Mouse (Mus musculus): ENCODE results near the gene Ppp2ca. TPM values are rescaled to one million over a fixed set of nuclear protein-coding genes. Genes with fewer than 3 reads are reported as not detected.
A peak's percentile ranks its signal among the peaks of the same experiment; 100 is the strongest.

The Ppp2ca gene
- polyA plus RNA-seq, 1 experiment from 2014 or later, result 63.8 TPM

- Histone ChIP-seq H3K9me3 (ENCODE audit: control insufficient read depth, low read length) (no peaks in the 10 kb centered on the region), H3K27ac (replicated peaks) (no peak overlapping the region), H3K4me2 (replicated peaks; ENCODE audit: low read depth) (no peak overlapping the region), H3K9ac (ENCODE audit: low read length) (no peak overlapping the region), H3K27me3 (ENCODE audit: control insufficient read depth, insufficient read depth, low read length) (no peaks in the 10 kb centered on the region), H3K4me3 (ENCODE audit: low read depth, low read length) (no peak overlapping the region), H3K36me3 (ENCODE audit: control insufficient read depth, insufficient read depth, low read length) (no peaks in the 10 kb centered on the region), H3K4me1 (replicated peaks; ENCODE audit: control insufficient read depth, insufficient read depth) (no peaks in the 10 kb centered on the region)
- ATAC-seq (ENCODE audit: low FRiP score, low TSS enrichment) (no peak), DNase-seq (ENCODE audit: low spot score) (no peak)
- 95% methylated on average over 5 of the region's 5 CpGs for WGBS
- TF ChIP-seq CTCF (IDR thresholded peaks at IDR 0.05; ENCODE audit: low read depth) (no peak), EP300 (optimal IDR thresholded peaks at IDR 0.05) (no peak)
These were observed 36.1 kb upstream of the Ppp2ca start for GRCm38 (mm10) chr11:52062406-52062805.

DNA sequence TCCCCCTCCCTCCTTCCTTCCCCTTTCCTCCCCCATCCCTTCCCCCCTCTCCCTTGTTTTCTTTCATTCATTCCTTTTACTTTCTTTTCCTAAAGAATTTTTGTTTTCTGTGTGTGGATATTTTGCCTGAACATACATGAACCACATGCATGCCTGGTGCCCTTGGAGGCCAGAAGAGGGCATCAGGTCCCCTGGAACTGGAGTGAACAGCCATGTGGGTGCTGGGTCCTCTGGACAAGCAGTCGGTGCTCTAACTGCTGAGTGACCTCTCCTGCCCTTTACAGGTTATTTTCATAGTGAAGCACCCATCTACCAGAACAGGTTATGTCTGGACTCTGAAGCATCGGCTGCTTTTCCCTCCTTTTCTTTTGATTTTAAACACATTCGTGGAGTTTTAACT, 34.1 kb upstream of the Ppp2ca start:
- no peaks in the 10 kb centered on the region for H3K9me3 ChIP-seq (ENCODE audit: control insufficient read depth, low read length)
- no peaks in the 10 kb centered on the region for H3K27me3 ChIP-seq (ENCODE audit: control insufficient read depth, insufficient read depth, low read length)
- no peak overlapping the region for H3K4me3 ChIP-seq (ENCODE audit: low read depth, low read length)
- H3K4me1 ChIP-seq (replicated peaks; ENCODE audit: control insufficient read depth, insufficient read depth), result no peaks in the 10 kb centered on the region
- H3K27ac ChIP-seq (replicated peaks), result no peak overlapping the region
- H3K4me2 ChIP-seq (replicated peaks; ENCODE audit: low read depth), result no peak overlapping the region
- TF ChIP-seq CTCF (IDR thresholded peaks at IDR 0.05; ENCODE audit: low read depth) (peak; percentile 67), EP300 (optimal IDR thresholded peaks at IDR 0.05) (no peak)
- 40% methylated on average over 3 of the region's 3 CpGs for WGBS
- DNase-seq (ENCODE audit: low spot score) (peak; percentile 29), ATAC-seq (ENCODE audit: low FRiP score, low TSS enrichment) (peak; percentile 67)
- no peak overlapping the region for H3K9ac ChIP-seq (ENCODE audit: low read length)
- H3K36me3 ChIP-seq (ENCODE audit: control insufficient read depth, insufficient read depth, low read length), result no peaks in the 10 kb centered on the region

DNA sequence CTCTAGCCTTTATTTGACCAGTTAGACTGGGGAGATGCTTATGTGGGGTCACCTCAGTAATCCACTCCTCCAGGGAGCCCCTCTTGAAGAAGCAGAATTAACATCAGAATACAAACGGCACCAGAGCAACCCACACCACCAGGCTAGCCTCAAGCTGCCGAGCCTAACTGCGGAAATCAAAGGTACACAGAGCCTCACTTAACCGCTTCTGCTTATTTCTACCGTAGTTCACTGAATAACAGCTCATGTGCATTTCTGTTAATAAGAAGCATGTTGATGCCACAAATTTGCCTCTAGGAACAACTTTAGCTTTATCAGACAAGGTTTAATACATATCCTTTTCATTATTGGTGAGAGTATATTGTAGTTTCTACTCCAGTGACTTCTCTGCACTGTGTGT, 32.6 kb upstream of the Ppp2ca start:
- Histone ChIP-seq H3K27ac (replicated peaks) (no peak overlapping the region), H3K4me3 (ENCODE audit: low read depth, low read length) (no peak overlapping the region), H3K9me3 (ENCODE audit: control insufficient read depth, low read length) (no peaks in the 10 kb centered on the region), H3K27me3 (ENCODE audit: control insufficient read depth, insufficient read depth, low read length) (no peaks in the 10 kb centered on the region), H3K9ac (ENCODE audit: low read length) (0 out of 2 replicates have a peak overlapping the region, but pooled peaks have one; percentile 23), H3K4me2 (replicated peaks; ENCODE audit: low read depth) (no peak overlapping the region), H3K36me3 (ENCODE audit: control insufficient read depth, insufficient read depth, low read length) (no peaks in the 10 kb centered on the region), H3K4me1 (replicated peaks; ENCODE audit: control insufficient read depth, insufficient read depth) (no peaks in the 10 kb centered on the region)
- TF ChIP-seq EP300 (optimal IDR thresholded peaks at IDR 0.05) (no peak), CTCF (IDR thresholded peaks at IDR 0.05; ENCODE audit: low read depth) (no peak)
- WGBS, result 19% methylated on average over 5 of the region's 5 CpGs
- DNase-seq (ENCODE audit: low spot score) (no peak), ATAC-seq (ENCODE audit: low FRiP score, low TSS enrichment) (no peak)

DNA sequence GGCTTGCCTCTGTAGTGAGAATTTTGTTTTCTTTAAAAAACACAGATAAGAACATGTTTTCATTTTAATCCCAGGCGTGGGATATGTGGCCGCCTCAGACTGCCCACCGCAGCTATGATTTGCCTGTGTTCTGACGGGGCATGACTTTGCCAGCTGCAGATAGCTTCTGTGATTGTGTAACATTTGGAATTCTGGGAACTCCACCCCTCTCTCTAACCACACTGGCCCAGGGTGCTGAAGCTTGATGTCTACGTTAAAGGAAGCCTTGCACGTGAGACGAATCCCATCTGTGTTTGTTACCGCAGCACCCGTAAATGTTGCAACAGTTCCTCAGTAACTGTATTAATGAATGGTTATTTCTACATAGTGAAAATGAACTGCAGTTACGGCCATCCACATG, 26.7 kb upstream of the Ppp2ca start:
- WGBS, result 25% methylated on average over 10 of the region's 10 CpGs
- peak; percentile 20 for DNase-seq (ENCODE audit: low spot score)

GRCm38 (mm10) chr11:52073528-52074170, 24.8 kb upstream of the Ppp2ca start:
- no peak for ATAC-seq (ENCODE audit: low FRiP score, low TSS enrichment)
- Histone ChIP-seq H3K4me2 (replicated peaks; ENCODE audit: low read depth) (no peak overlapping the region), H3K9me3 (ENCODE audit: control insufficient read depth, low read length) (no peaks in the 10 kb centered on the region), H3K4me3 (ENCODE audit: low read depth, low read length) (no peak overlapping the region), H3K36me3 (ENCODE audit: control insufficient read depth, insufficient read depth, low read length) (no peaks in the 10 kb centered on the region), H3K9ac (ENCODE audit: low read length) (no peak overlapping the region), H3K27ac (replicated peaks) (no peak overlapping the region), H3K4me1 (replicated peaks; ENCODE audit: control insufficient read depth, insufficient read depth) (no peaks in the 10 kb centered on the region), H3K27me3 (ENCODE audit: control insufficient read depth, insufficient read depth, low read length) (no peaks in the 10 kb centered on the region)
- WGBS, result 81% methylated on average over 8 of the region's 8 CpGs
- DNase-seq (ENCODE audit: low spot score), result no peak
- TF ChIP-seq EP300 (optimal IDR thresholded peaks at IDR 0.05), result no peak
- TF ChIP-seq CTCF (IDR thresholded peaks at IDR 0.05; ENCODE audit: low read depth), result no peak

More for the DNA sequence above, 26.7 kb upstream of the Ppp2ca start:
- H3K4me3 ChIP-seq (ENCODE audit: low read depth, low read length), result no peak overlapping the region
- no peaks in the 10 kb centered on the region for H3K9me3 ChIP-seq (ENCODE audit: control insufficient read depth, low read length)
- H3K27ac ChIP-seq (replicated peaks), result no peak overlapping the region
- no peaks in the 10 kb centered on the region for H3K36me3 ChIP-seq (ENCODE audit: control insufficient read depth, insufficient read depth, low read length)
- no peaks in the 10 kb centered on the region for H3K4me1 ChIP-seq (replicated peaks; ENCODE audit: control insufficient read depth, insufficient read depth)
- peak; percentile 41; the same call in 1 of the 2 replicates for ATAC-seq (ENCODE audit: low FRiP score, low TSS enrichment)
- H3K9ac ChIP-seq (ENCODE audit: low read length), result no peak overlapping the region
- TF ChIP-seq CTCF (IDR thresholded peaks at IDR 0.05; ENCODE audit: low read depth), result no peak
- no peak for TF ChIP-seq EP300 (optimal IDR thresholded peaks at IDR 0.05)
- H3K4me2 ChIP-seq (replicated peaks; ENCODE audit: low read depth), result no peak overlapping the region
- no peaks in the 10 kb centered on the region for H3K27me3 ChIP-seq (ENCODE audit: control insufficient read depth, insufficient read depth, low read length)

- Histone ChIP-seq H3K4me1 (replicated peaks; ENCODE audit: control insufficient read depth, insufficient read depth) (no peaks in the 10 kb centered on the region), H3K4me2 (replicated peaks; ENCODE audit: low read depth) (no peak overlapping the region), H3K4me3 (ENCODE audit: low read depth, low read length) (no peak overlapping the region), H3K27ac (replicated peaks) (no peak overlapping the region), H3K27me3 (ENCODE audit: control insufficient read depth, insufficient read depth, low read length) (no peaks in the 10 kb centered on the region), H3K9ac (ENCODE audit: low read length) (no peak overlapping the region), H3K9me3 (ENCODE audit: control insufficient read depth, low read length) (no peaks in the 10 kb centered on the region), H3K36me3 (ENCODE audit: control insufficient read depth, insufficient read depth, low read length) (no peaks in the 10 kb centered on the region)
- no peak for ATAC-seq (ENCODE audit: low FRiP score, low TSS enrichment)
- no peak for DNase-seq (ENCODE audit: low spot score)
- no peak for TF ChIP-seq EP300 (optimal IDR thresholded peaks at IDR 0.05)
- no peak for TF ChIP-seq CTCF (IDR thresholded peaks at IDR 0.05; ENCODE audit: low read depth)
- 53% methylated on average over 14 of the region's 14 CpGs for WGBS
These were observed 23.6 kb upstream of the Ppp2ca start for GRCm38 (mm10) chr11:52074626-52075470.

Measured in stomach, postnatal 0 days (tissue).